Mouse (Mus musculus) liver, postnatal 0 days (tissue): ENCODE measurements around the gene Abcb1a. TPM values are rescaled to one million over a fixed set of nuclear protein-coding genes. Genes with fewer than 3 reads are reported as not detected.
"Not testable (repeated sequence)": the region's sequence is repeated elsewhere in the genome, so short reads cannot be mapped to it uniquely, and the experiment has no call there.

Experiments
- ATAC-seq: fragments of 200-750 bp; cut with Nextera tagmentation; 2 replicates; pipeline ENCODE4 v1.8.0; 2017; ENCODE audit warnings: mild to moderate bottlenecking, moderate library complexity
- DNase-seq: peaks from one replicate; pipeline ENCODE4 v3.0.0-alpha.2; 2016
- H3K27ac ChIP-seq: fragments of 300-500 bp; sonication (generic); 2 replicates; pipeline ENCODE4 v1.5.1; 2014; ENCODE audit warnings: antibody characterized with exemption, moderate library complexity, mild to moderate bottlenecking, low read depth
- H3K27me3 ChIP-seq: fragments of 300-500 bp; sonication (generic); 2 replicates; pipeline ENCODE4 v1.6.1; 2014; ENCODE audit warnings: low read length, control low read depth, mixed read lengths; ENCODE audit not compliant: insufficient read depth
- H3K36me3 ChIP-seq: fragments of 300-500 bp; sonication (generic); replicated peaks from 2 replicates; pipeline ENCODE4 v1.6.1; 2014; ENCODE audit warnings: mild to moderate bottlenecking, control low read depth, low read length, moderate library complexity, mixed read lengths; ENCODE audit not compliant: insufficient read depth
- H3K4me1 ChIP-seq: fragments of 300-500 bp; sonication (generic); 2 replicates; pipeline ENCODE4 v1.6.1; 2014; ENCODE audit warnings: antibody characterized with exemption, mild to moderate bottlenecking, control low read depth; ENCODE audit not compliant: insufficient read depth
- H3K4me2 ChIP-seq: fragments of 300-500 bp; sonication (generic); 2 replicates; pipeline ENCODE4 v1.6.1; 2014; ENCODE audit warnings: low read depth, mild to moderate bottlenecking, low read length, moderate library complexity, mixed read lengths
- H3K4me3 ChIP-seq: fragments of 300-500 bp; sonication (generic); 2 replicates; pipeline ENCODE4 v1.5.1; 2014; ENCODE audit warnings: low read depth, low read length
- H3K9ac ChIP-seq: fragments of 300-500 bp; sonication (generic); replicated peaks from 2 replicates; pipeline ENCODE4 v1.6.1; 2014; ENCODE audit warnings: mild to moderate bottlenecking, moderate library complexity
- H3K9me3 ChIP-seq: fragments of 300-500 bp; sonication (generic); 2 replicates; pipeline ENCODE4 v1.6.1; 2016; ENCODE audit warnings: mild to moderate bottlenecking, control low read depth, low read length, mixed read lengths
- CTCF ChIP-seq: sonication (generic); IDR thresholded peaks from 2 replicates; pipeline ENCODE4 v1.5.1; 2016; ENCODE audit warnings: antibody characterized with exemption, low read depth
- EP300 ChIP-seq: IDR thresholded peaks from 2 replicates; pipeline ENCODE4 v1.6.1; 2016; ENCODE audit warnings: antibody characterized with exemption, low read depth, mild to moderate bottlenecking
- WGBS: fragments of 180-500 bp; shearing (Covaris S2); extraction: QIAGEN DNeasy Blood & Tissue Kit; methylation state at CpG from one replicate; pipeline ENCODE4 v1.1.7; 2014; ENCODE audit not compliant: insufficient replicate concordance; 5-methylcytosine and 5-hydroxymethylcytosine counted together
- polyA plus RNA-seq: library from polyadenylated mRNA; unstranded; fragments of >200 nt; fragmentation: Nextera tagmentation; extraction: Ambion mirVana; gene quantifications from 2 replicates; pipeline ENCODE4 v1.2.1, GENCODE M21; 2015

The Abcb1a gene
- polyA plus RNA-seq, 1 experiment from 2014 or later: 1.9 TPM

GRCm38 (mm10) chr5:8719556-8719955 is 59.7 kb downstream of the Abcb1a start:
- Histone ChIP-seq H3K36me3 (no peaks in the 10 kb centered on the region), H3K4me3 (no peak overlapping the region), H3K9ac (no peak overlapping the region), H3K4me2 (no peak overlapping the region), H3K27ac (no peak overlapping the region), H3K9me3 (no peaks in the 10 kb centered on the region), H3K4me1 (no peaks in the 10 kb centered on the region), H3K27me3 (no peaks in the 10 kb centered on the region)
- WGBS: 61% methylated on average over 1 of the region's 1 CpGs
- no peak for TF ChIP-seq CTCF
- DNase-seq (no peak), ATAC-seq (no peak)

GRCm38 (mm10) chr5:8722224-8722623 is 62.3 kb downstream of the Abcb1a start:
- Histone ChIP-seq H3K9me3 (no peaks in the 10 kb centered on the region), H3K27me3 (no peaks in the 10 kb centered on the region), H3K36me3 (no peaks in the 10 kb centered on the region), H3K27ac (no peak overlapping the region), H3K9ac (no peak overlapping the region), H3K4me1 (no peaks in the 10 kb centered on the region), H3K4me3 (no peak overlapping the region), H3K4me2 (no peak overlapping the region)
- TF ChIP-seq EP300: no peak
- TF ChIP-seq CTCF: no peak
- ATAC-seq: 0 out of 2 replicates have a peak, but pooled peaks have one; percentile 13
- no peak for DNase-seq
- 50% methylated on average over 1 of the region's 1 CpGs for WGBS

GRCm38 (mm10) chr5:8722867-8723266 is 63.0 kb downstream of the Abcb1a start:
- Histone ChIP-seq H3K27me3 (no peaks in the 10 kb centered on the region), H3K4me2 (no peak overlapping the region), H3K36me3 (no peaks in the 10 kb centered on the region), H3K4me3 (no peak overlapping the region), H3K27ac (no peak overlapping the region), H3K9ac (no peak overlapping the region), H3K4me1 (no peaks in the 10 kb centered on the region), H3K9me3 (no peaks in the 10 kb centered on the region)
- ATAC-seq (no peak), DNase-seq (no peak)
- 46% methylated on average over 5 of the region's 5 CpGs for WGBS
- TF ChIP-seq CTCF (no peak), EP300 (no peak)

GRCm38 (mm10) chr5:8727760-8728159 is 67.9 kb downstream of the Abcb1a start:
- Histone ChIP-seq H3K27ac (no peak overlapping the region), H3K4me2 (no peak overlapping the region), H3K9ac (no peak overlapping the region), H3K4me3 (no peak overlapping the region), H3K4me1 (no peaks in the 10 kb centered on the region), H3K27me3 (no peaks in the 10 kb centered on the region), H3K9me3 (no peaks in the 10 kb centered on the region), H3K36me3 (no peaks in the 10 kb centered on the region)
- DNase-seq (no peak), ATAC-seq (no peak)
- TF ChIP-seq EP300 (no peak), CTCF (no peak)
- WGBS: 41% methylated on average over 4 of the region's 4 CpGs

- Histone ChIP-seq H3K9me3 (no peaks in the 10 kb centered on the region), H3K4me1 (no peaks in the 10 kb centered on the region), H3K9ac (no peak overlapping the region), H3K27me3 (no peaks in the 10 kb centered on the region), H3K4me2 (no peak overlapping the region), H3K4me3 (no peak overlapping the region), H3K27ac (no peak overlapping the region), H3K36me3 (no peaks in the 10 kb centered on the region)
- TF ChIP-seq CTCF: no peak
- TF ChIP-seq EP300: no peak
- ATAC-seq: no peak
- DNase-seq: no peak
Measured at GRCm38 (mm10) chr5:8732639-8733038, 72.8 kb downstream of the Abcb1a start.

GRCm38 (mm10) chr5:8733307-8733706 is 73.4 kb downstream of the Abcb1a start:
- H3K4me2 ChIP-seq, DNase-seq, H3K4me3 ChIP-seq, ATAC-seq, H3K9me3 ChIP-seq, H3K27me3 ChIP-seq, H3K4me1 ChIP-seq, H3K9ac ChIP-seq, H3K36me3 ChIP-seq, H3K27ac ChIP-seq: not testable (repeated sequence)
- 68% methylated on average over 6 of the region's 10 CpGs for WGBS

- Histone ChIP-seq H3K27me3 (no peaks in the 10 kb centered on the region), H3K4me2 (no peak overlapping the region), H3K36me3 (no peaks in the 10 kb centered on the region), H3K9me3 (no peaks in the 10 kb centered on the region), H3K9ac (no peak overlapping the region), H3K4me1 (no peaks in the 10 kb centered on the region), H3K4me3 (no peak overlapping the region), H3K27ac (no peak overlapping the region)
- DNase-seq (no peak), ATAC-seq (no peak)
- TF ChIP-seq EP300 (no peak), CTCF (no peak)
- 56% methylated on average over 4 of the region's 4 CpGs for WGBS
Measured at GRCm38 (mm10) chr5:8736389-8736788, 76.5 kb downstream of the Abcb1a start.
